Mouse (Mus musculus): ENCODE measurements around the gene Galnt9. TPM values are rescaled to one million over a fixed set of nuclear protein-coding genes. Genes with fewer than 3 reads are reported as not detected.

Galnt9 gene
- 1 to 10 TPM; 4.0 to 7.2 TPM for polyA plus RNA-seq (2017; shearing (Covaris generic))

DNA sequence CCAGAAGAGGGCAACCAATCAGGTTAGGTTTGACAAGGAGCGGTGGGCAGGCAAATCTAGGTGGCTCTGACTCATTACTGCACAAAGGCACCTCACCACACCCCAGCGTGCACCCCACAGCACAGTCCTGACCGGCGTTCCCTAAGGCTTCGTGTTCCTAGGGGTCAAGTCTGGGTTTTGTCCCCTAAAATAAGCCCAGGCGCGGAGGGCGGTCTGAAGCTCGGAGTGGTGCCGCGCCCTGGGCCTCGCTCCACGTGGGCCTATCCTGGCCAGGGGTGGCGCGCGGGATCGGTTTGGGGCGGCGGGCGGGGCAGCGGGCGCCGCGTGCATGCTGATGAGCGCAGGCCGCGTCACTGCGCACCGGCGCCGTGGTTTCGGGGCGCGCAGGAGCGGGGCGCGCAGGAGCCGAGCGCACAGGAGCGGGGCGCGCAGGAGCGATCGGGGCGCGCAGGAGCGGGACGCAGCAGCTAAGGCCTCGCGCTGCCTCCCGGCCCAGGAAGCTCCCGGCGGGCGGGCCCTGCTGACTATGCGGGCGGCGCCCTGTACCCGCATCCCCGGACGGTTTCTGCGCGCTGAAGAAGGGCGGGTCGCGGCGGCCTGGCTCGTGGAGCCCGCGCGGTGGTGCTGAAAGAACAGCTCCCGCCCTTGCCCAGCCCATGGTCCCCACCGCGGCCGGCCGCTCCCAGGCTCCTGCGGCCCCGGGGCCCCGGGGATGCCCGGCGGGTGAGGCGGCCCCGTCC, at the start of gene Galnt9:
Gene Galnt9 (plus strand): TSS at position 405 of the 740 bp plus-strand sequence.
- no peak for ATAC-seq

DNA sequence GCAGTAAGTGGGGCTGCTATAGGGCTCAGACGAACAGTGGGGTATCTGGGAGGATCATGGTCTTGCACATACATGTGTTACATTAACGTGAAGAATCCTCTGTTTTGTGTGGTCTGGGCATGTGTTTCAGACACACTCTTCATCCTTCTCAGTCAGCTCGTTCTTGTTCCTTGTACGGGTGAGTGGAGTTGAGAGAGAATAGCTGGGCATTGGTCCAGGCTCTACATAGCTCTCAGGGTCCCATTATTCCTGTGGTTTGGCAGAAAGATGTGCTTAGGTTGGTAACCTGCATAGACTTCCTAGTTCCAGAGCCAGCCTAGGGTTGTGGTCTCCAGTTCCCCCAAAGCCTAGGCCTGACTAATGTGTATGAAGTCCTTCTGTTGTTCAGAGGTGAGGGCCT, 49.8 kb upstream of the Galnt9 start:
- ATAC-seq: no peak

DNA sequence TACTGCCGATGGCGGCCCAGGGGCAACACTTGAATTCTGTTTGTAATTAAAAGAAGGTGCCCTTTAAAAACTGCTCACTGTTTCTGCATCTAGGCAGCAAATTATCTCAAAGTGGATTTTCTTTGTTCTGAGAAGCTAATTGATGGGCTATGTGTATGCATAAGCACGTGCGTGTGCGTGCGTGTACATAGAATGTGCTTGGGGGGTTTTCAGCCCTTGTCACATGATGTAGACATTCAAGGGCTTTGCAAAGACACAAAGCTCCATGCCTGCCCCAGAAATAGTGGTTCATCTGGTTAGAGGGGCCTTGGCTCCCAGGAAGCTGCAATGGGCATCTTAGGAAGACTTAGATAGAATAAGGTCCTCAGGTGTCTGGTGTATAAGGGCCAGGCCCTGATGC, 49.1 kb upstream of the Galnt9 start:
- ATAC-seq: no peak

DNA sequence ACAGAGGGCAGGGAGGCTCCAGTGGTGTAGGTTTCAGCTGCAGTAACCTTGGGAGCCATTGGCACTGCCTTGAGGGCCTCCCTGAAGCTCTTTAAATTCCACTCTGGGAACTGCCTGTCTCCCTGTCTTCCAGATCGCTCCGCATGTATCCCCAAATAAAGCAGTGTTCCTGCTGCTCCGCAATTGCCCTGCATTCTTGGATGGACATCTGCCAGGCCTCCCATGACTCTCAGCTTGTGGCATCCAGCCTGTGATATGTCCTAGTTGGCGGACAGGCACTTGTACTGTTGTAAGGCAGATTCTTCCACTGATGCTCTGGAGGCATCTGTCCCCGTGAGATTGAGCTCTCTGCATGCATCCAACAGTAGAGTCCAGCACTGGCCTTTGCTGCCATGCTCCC, 46.6 kb upstream of the Galnt9 start:
- no peak for ATAC-seq

DNA sequence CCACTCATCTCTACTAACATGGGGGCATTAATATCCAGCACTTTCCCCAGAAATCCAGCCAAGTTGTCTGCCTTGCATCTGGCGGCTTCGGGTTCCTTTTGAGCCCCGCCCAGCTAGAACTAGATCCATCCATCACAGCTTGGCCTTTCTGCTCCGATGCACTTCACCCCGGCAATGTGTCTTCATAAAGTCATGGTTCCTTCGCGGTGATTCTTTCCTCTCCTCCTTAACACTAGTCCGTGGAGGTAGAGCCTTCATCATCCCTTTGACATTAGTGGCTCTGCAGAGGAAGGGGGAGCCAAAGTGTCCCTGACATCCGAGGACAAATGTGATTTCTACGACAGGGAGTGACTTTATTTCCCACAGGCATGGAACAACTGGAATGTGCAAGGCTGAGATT, 46.1 kb upstream of the Galnt9 start:
- ATAC-seq: no peak

DNA sequence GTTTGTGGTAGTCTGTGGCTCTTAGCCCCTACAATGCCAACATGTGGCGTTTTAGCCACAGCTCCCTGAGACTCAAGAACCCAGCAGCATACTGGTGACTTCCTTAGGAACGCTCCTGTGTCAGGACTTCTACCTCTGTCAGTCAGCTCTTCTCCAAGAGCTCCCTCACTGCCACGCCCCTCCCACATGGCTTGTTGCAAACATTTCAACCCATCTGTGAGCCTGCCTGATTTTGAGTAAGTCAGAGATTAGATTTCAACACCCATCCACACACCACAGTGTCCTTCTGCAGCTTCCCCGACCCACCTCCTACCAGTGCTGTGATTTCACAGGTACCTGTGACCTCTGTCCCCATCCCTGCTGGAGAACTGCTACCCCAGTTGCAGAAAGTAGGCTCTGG, 43.9 kb upstream of the Galnt9 start:
- no peak for ATAC-seq

DNA sequence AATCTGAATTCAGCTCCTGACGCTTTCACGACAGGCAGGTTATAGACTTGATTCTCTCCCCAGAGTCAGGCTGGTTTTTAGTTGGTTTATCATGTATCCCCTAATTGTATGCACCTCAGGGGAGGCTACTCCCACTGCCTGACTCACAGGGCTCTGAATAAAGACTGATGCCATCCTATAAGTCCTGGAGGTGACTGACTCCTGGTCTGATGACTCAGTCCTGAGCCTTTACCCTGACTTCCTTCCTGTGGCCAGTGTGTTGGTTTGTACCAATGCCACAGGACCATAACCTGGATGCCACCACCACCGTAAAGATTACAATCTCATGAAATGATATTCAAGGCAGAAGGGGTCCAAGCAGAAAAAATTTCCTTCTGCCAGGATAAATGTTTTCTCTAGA, 40.8 kb upstream of the Galnt9 start:
- no peak for ATAC-seq

DNA sequence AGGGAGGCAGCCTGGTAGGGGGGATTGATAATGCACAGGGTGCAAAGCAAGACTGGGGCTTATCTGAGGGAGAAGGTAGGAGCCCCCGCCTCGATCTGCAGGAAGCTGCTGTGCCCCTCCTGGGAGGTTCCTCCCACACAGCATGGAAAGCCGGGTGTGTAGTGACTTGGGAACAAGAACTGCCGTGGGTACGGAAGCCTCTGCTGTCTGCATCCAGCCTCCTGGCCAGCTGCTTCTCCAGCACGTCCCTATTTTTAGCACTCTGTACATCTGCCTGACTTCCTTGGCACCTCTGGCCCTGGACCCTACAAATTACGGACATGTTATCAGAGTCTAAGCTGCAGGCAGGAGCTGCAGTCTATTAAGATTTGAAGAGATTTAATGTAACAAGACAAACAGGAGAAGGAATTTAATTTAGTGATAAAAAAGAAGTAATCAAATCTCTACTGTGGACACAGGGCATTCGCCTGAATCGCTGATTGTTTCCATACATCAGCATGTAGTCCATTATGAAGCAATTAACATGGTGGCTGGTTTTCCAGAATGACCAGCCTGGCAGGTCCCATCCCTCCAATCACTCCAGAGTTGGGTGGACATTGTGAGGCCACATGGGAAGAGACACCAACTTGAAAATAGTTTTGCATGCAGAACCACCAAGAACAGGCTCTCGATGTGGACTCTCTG, 38.4 kb upstream of the Galnt9 start:
- no peak for ATAC-seq

DNA sequence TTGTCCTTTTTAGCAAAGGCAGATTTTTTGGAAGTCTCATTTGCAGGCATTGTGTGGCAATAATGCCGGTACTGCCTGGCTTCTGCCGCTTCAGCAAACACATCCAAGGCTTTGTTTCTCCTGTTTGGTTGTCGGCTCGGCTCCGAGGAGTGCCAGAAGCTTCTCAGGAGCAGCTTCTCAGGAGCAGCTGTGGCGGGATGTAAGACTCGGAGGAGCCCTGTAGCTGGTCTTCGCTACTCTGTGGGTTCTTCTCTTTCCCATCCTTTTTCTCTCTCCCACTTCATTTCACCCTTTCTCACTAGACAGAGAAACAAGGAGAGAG, 37.9 kb upstream of the Galnt9 start:
- ATAC-seq: no peak

DNA sequence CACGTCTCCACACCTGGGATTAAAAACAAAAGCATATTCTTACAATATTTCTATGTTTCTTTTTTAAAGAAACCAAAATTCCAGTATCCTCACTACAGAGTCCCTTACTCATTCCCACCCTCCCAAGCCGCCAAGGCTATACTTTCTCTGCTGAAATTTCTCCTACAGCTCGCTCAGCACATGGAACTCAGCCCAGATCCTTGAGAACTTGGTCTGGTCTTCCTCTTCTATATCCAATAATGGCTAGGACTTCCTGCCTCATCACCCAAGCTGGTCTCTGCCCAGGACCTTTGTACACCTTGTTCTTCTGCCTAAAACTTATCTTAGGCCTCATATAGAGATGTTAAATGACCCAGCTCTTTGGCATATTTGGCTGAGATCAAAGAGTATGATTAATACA, 37.3 kb upstream of the Galnt9 start:
- no peak for ATAC-seq

DNA sequence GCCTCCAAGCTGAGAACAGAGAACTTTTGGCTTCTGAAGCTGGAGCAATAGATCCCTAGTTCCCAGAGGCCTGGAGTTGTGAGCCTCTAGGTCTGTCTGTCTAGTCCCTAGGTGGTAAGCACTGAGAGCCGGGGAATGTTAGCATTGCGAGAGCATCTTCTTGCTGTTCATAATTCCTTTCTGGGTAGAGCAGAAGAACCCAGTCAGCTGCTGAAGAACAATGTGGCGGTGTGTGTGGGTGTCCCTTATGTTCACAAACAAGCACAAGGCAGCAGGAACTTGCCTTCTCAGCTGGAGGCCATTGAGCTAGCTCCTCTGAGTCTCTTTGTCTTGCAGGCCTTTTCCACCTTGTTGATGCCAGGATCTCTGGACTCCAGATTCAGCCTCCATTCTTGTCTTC, 36.2 kb upstream of the Galnt9 start:
- no peak for ATAC-seq

DNA sequence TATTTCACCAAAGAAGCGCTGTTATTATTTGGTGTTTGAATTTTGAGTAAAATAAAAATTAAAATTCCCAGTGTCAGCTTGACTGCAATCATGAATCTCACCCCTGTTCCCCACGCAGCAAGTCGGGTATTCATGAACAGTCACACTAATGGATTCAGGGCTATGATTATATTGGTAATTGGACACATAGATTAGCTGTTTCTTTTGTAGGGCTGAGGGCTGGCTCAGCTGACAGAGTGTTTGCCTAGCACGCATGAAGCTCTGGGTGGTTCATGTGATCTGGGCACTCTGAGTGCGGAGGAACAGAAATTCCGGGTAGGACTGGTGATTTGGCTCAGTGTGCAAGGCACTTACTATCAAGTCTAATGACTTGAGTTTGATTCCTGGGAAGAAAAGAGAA, 33.8 kb upstream of the Galnt9 start:
- ATAC-seq: no peak

DNA sequence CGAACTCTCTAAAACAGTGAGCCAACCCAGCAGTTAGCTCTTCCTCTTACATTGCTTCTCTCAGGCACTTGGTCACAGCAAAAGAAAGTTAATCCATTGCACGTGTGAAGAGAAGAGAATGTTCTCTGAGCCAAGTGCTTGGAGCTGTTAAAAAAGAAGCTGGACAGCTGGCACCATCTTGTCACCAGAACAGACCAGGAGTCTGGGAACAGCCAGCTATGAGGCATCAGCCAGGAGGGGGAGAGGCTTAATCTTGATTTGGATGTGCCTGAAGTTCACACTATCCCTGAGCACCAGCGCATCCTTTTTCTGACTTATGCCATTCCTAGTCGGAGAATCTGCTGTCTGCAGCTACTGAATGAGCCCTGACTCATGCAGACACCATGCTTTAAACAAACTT, 30.4 kb upstream of the Galnt9 start:
- no peak for ATAC-seq

DNA sequence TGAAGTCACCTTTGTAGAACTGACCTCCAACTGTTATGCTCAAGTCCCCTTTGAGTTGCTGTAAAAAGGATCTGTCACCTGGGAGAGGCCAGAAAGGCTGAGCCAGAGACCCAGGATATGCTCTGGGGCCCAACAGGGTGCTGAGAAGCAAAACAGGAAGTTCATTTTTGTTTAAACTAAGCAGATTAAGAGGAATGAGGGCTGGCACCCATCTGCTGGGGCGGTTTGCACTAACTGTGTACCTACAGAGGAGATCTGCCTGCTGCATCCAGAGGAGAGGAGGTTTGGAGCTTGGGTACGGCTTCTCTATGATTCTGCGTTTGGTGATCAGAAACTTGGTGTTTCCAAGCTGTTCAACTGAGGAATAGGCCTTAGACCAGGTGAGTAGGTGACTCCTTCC, 29.5 kb upstream of the Galnt9 start:
- ATAC-seq: peak; percentile 81

DNA sequence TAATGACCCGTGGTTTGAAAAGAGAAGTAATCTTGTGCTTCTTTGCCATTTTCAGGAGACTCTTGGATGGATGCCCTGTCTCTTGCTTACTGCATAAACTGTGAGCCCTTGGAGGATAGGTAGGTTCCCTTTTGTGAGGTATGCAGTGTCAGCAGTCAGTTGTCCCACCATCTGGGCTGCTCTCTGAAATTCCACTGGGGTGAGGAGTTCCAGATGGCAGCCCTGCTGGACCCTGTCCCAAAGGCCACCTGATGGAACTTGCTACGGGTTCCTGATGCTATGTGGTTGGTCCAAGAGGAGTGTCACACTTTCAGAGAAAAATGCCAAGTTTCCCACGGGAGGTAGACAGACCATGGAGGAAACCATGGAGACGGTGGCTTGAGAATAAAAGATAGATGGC, 27.8 kb upstream of the Galnt9 start:
- ATAC-seq: no peak

DNA sequence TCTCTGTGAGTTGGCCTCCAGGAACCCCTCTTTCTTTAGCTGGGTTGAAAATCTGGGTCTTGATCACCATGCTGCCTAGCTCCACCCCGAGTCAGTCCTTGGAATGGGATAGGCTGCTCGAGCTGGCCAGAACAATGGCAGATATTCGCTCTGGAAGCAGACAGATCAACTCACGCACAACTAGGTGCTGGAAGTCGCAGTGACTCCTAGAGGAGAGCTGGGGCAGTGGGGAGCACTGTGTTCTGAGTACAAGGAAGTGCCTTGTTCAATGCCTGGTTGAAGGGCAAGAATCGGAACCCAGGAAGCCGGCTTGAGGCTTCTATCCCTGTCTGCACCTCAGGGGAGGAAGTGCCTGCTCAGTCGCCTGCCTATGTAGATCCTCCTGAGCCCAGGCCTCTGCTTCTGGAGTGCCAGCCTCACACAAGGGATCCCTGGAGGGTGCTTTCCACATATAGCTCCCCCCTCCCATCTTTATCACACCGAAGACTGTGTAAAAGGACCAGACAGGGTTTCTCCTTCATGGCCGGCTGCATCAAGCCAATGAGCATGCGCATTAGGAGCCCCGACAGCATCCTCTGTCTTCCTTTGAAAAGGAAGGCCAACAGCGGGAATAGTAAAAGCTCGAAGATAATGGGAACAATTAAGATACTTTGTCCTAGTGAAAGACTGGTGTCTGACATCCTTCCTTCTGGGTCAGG, 25.9 kb upstream of the Galnt9 start:
- no peak for ATAC-seq

DNA sequence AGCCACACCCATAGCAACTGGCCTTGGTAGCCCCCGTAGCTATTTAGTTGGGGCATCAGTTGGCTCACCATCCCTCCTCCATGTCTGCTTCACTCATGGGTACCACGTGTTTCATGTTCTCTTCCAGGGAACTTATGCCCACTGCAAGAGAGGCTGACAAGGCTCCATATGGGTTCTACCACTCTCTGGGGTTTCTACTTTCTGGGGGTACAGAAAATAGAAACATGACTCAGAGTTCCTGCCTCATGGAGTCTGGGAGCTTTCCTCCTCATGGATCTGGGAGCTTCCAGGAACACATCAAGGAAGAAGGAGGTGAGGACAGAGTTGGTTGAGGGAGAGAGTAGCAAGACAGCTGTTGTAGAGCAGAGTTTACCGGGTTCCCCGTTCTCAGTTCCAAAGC, 23.2 kb upstream of the Galnt9 start:
- ATAC-seq: no peak

DNA sequence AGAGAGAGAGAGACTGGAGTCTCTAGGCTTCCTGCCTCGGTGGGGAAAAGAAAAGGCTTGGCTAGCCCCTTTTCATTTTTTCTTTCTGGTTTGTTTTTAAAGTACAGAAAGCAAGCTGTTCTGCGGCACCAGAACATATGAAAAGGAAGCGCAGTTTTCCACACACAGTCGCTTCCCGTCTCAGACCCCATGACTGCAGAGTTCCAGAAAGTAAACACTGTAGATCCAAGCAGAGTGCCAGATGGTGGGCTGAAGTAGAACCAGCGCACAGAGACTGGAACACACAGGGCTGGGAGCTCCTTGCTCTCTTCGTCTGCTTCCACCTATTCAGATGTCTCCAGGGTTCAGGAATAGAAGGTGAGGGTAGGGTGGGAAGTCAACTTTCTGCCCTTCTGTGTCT, 22.3 kb upstream of the Galnt9 start:
- no peak for ATAC-seq

DNA sequence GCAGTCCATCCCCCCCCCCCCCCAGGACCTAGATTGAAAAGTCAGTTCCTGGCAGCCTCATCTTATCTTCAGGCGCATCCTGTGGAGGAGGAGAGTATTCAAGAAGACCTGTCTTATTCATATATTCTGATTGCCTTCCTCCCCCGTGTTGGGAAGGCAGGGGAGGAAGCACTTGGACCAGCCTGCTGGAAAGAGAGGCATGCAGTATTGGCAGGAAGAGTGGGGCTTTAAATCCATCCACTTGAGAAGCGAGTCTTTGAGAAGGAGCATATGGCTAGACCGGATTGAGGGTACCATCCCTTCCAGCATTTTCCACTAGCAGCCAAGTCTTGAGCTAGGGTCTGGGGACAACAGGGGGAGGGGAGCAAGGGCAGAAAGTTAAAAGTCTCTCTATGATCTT, 20.9 kb upstream of the Galnt9 start:
- ATAC-seq: no peak

DNA sequence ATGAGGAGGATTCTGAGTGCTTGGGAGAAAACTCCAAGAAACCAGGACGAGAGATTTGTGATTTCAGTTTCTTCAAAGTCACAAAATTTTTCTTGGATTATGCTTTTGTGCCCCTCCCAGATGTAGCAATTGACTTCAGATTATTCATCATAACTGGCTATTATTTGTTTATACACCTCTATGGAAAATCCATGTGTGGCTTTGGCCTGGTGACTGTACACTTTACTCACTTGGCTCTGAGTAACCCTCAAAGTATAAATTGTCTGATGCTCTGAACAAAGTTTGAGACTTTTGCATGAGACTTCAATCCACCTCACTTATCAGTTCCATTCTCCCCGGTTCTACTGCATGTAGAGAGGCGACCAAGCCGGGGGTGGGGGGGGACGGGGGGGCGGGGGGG, 18.5 kb upstream of the Galnt9 start:
- no peak for ATAC-seq

DNA sequence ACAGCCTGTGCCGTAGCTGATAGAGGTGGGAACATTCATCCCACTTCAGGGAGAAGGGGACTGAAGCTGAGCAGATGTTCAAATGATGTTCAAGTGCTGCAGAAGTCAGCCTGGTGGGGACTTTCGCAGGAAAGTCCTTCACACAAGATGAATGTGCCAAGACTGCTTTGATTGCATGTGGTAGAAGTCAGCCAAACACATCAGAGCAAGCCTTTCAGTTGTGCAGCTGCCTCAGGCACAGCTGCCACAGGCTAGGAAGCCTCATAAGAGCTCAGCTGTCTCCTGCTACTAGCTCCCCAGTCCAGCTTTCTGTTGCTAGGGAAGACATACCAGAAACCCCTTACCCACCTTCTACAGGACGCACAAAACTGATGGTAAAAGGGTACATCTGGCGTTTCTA, 17.6 kb upstream of the Galnt9 start:
- ATAC-seq: no peak

DNA sequence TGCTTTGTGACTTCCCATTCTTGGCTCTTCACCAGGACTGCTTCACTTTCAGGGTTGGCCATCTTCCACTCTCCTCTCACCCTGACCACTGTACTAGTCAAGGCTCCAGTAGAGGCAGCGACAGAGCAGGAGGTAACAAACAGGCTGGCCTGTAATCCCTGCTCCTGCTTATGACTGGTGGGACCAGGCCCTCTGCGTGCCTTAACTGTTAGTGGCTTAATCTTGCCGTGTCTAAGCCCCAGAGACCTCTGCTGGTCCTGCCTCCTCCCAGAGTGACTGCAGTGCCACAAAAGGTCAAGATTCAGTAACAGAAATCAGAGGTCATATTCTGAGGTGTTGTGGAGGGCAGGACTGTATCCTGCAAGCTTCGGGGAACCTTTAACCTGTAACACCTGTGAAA, 13.1 kb upstream of the Galnt9 start:
- no peak for ATAC-seq

DNA sequence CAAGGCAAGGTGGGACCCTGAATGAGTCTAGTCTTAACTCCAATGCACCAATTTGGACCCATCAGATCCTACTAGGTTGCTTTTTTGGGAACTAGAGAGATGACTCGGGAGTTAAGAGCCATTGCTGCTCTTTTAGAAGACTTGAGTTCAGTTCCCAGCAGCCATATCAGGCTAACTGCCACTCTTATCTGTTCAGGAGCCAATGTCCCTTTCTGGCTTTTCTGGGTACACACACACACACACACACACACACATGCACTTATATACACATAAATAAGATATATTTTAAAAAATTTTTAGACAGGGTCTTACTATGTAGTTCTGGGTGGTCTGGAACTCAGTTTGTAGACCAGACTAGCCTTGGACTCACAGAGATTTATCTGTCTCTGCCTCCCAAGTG, 9.8 kb upstream of the Galnt9 start:
- ATAC-seq: no peak

DNA sequence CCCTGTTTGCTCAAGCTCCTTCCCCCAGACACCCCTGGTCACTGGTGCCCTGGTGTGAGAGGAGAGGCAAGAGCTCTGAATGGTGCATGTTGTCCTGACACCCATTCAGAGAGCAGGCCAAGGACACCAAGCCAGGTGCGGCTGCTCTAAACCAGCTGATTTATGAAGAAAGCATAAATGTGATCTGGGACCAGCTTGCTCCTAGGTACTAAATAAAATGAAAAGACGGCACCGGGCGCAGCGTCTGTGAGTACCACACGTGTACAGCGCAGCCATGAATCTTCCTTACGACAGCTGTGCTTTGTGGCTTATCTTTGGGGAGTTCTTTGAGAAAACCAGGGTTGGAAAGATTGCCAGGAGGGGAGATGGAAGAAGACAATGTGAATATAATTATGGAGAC, 8.2 kb upstream of the Galnt9 start:
- ATAC-seq: no peak
